Mouse (Mus musculus): ENCODE measurements around the gene Ipcef1. TPM values are rescaled to one million over a fixed set of nuclear protein-coding genes. Genes with fewer than 3 reads are reported as not detected.

Ipcef1 gene
- polyA plus RNA-seq (2015; fragmentation: Illumina TruSeq; extraction: RNeasy Lipid Tissue Mini Kit (QIAGEN cat#74804); ENCODE audit: low read depth, low replicate concordance): 50.5 TPM

DNA sequence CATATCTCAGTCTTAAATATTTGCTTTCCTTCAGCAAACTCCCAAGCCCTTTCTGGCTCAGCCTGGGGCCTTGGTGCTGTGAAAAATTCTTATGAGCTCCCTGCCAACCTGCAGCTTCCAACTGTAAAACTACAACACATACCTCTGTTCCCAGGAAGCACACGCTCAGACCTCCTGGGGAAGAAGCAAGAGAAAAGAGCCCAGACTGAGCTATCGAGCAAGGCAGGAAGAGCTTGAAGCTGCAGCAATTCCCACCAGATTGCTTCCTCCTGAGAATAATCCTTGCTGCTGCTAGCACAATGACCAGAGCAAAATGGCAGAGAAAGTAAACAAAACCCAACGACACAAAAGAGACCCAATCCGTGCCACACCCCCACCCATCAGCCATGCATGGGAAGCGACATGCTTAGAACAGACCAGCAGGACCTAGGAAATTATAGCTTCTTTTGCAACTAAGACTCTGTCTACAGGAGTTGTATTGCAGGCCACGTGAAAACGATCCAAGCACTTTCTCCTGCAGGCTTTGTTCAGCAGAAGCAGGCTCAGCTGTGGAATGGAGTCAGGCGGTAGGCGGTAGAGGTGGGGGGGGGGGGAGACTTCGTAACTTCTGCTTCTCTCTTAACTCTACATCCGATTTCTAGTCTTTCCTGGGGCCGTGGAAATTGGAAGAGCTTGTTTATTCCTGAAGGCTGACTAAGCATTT lies at the start of gene Ipcef1:
Gene Ipcef1, minus strand, starts transcription at position 164 of the 703 bp plus-strand sequence.

Other genes starting within 250 kb of the Ipcef1 start
- 4.6 TPM for gene Cnksr3, start 159.8 kb upstream of the Ipcef1 start, polyA plus RNA-seq (2015; fragmentation: Illumina TruSeq; extraction: RNeasy Lipid Tissue Mini Kit (QIAGEN cat#74804); ENCODE audit: low read depth, low replicate concordance)